Mouse (Mus musculus): ENCODE data around the gene Sfr1. TPM values are rescaled to one million over a fixed set of nuclear protein-coding genes. Genes with fewer than 3 reads are reported as not detected.

The Sfr1 gene
- polyA plus RNA-seq (2012; rRNA removed): 133 and 161 TPM in 2 replicates

GRCm38 (mm10) chr19:47731071-47731881 is at the start of gene Sfr1:
Gene Sfr1 (plus strand): TSS chr19:47731682.

GRCm38 (mm10) chr19:47691994-47692393 is 39.5 kb upstream of the Sfr1 start, which contains the start of gene Col17a1:
Gene Col17a1 (minus strand): TSS chr19:47692094.

Other genes starting within 250 kb of the Sfr1 start
- 27.0 and 37.9 TPM in 2 replicates for gene Stn1, start 194.2 kb upstream of the Sfr1 start, polyA plus RNA-seq (2012; rRNA removed)
- 35.0 and 35.7 TPM in 2 replicates for gene Slk, start 152.0 kb upstream of the Sfr1 start, polyA plus RNA-seq (2012; rRNA removed)
- gene Col17a1, start 39.6 kb upstream of the Sfr1 start, polyA plus RNA-seq (2012; rRNA removed): 0.55 and 1.4 TPM in 2 replicates
- gene Gsto1, start 123.3 kb downstream of the Sfr1 start, polyA plus RNA-seq (2012; rRNA removed): 40.7 and 67.5 TPM in 2 replicates
- gene Gsto2, start 133.9 kb downstream of the Sfr1 start, polyA plus RNA-seq (2012; rRNA removed): 0.92 and 1.1 TPM in 2 replicates
- 0.31 and 0.64 TPM in 2 replicates for gene Cfap43, start 187.6 kb downstream of the Sfr1 start, polyA plus RNA-seq (2012; rRNA removed)
- 10.5 and 11.2 TPM in 2 replicates for gene Itprip, start 187.6 kb downstream of the Sfr1 start, polyA plus RNA-seq (2012; rRNA removed)
- gene Cfap58, start 206.0 kb downstream of the Sfr1 start, polyA plus RNA-seq (2012; rRNA removed): 0.11 and 0.25 TPM in 2 replicates

Data from central nervous system, embryonic 11.5 days (tissue).